Mouse (Mus musculus) brain, embryonic 18.5 days (tissue): ENCODE results near the gene Fam241a.
A peak's percentile ranks its signal among the peaks of the same experiment; 100 is the strongest.

ENCODE experiments used
- DNase-seq: peaks from one replicate; pipeline ENCODE4 v3.0.0-alpha.2; 2012; ENCODE audit warnings: low read depth, low spot score

The Fam241a gene

GRCm38 (mm10) chr3:127895792-127896541 is at the start of gene Fam241a:
Fam241a (minus strand) TSS chr3:127896324.
- peak; percentile 43 for DNase-seq

DNA sequence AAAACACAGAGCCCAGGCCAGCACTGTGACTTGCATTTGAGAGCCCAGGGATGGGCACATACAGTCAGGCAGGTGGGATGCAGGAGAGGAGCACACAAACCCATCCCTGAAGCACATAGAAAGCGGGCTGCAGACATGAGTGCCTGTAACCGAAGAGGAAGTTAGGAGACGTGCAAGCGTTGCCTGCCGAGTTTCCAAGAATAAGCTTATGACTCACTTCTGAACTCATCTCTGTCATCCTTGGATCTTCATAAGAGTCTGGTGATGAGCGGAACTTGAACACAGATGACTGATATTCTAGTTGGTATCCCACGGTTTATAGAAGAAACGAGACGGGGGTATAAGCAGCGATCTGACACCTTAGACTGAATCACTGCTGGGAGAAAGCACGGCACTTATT is 36.3 kb upstream of the Fam241a start:
- DNase-seq = no peak

GRCm38 (mm10) chr3:127930326-127931012 is 34.3 kb upstream of the Fam241a start:
- DNase-seq = no peak

GRCm38 (mm10) chr3:127929921-127930320 is 33.8 kb upstream of the Fam241a start:
- no peak for DNase-seq

DNA sequence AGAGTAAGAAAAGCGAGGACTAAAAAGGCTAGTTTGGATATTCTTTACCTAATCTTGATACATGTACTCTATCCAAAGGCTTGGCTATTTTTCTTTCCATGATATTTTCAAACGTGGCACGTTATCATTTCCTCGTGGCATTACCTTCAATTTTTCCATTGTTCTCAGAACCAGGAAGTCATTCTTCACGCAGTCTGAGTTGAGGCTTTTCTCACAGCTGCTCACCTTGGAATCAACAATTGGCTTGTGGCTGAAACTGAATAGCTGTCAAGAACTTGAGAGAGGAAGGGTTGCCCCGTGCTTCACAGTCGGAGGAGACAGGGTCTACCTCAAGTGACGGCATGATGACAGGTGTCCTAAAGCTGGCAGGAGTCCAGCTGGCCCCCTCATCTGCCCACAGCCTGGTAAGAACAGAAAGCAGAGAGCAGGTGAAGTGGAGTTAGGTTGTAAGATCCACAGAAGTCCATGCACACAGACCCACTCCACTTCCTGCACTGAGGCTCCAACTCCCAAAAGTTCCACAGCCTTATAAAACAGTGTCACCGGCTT is 30.6 kb upstream of the Fam241a start:
- DNase-seq = no peak

DNA sequence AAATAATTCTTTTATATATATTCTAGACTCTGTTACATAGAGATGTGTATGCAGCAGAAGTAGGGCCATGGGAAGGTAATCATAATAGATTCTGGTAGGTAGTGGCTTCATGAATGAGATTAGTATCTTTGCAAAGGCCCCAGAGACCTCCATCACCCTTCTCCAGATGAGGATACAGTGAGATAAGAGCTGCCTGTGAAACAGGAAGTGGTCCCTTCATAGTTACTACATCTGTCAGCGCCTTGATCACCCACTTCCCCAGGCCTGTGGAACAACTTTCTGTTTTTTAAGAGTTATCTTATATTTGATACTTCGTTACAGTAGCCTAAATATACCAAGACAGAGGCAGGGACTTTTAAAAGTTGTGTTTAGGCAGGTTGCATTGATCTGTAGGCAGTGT is 28.3 kb upstream of the Fam241a start:
- DNase-seq = no peak

DNA sequence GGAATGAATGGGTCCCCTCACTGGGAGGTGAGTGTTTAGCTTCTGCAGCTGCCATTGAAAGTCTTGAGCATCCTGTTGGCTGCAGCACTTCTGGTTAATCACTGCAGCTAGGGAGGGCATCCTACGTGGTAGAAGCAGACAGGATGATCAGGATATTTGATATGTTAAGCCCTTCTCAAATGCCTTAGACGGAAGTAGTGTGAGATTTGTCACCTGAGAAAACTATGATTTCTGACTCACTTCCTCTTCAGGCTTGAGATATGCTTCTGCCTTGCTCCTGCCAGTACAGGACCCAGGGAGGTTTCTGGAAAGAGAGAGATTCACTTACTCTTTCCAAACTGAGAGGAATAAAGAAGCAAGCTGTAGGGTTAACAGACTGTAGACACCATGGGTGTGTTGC is 27.1 kb upstream of the Fam241a start:
- no peak for DNase-seq

- DNase-seq = no peak
These were observed 26.0 kb upstream of the Fam241a start for GRCm38 (mm10) chr3:127922125-127922524.

GRCm38 (mm10) chr3:127917999-127918661 is 22.0 kb upstream of the Fam241a start:
- no peak for DNase-seq

GRCm38 (mm10) chr3:127917549-127917948 is 21.4 kb upstream of the Fam241a start:
- DNase-seq = no peak

GRCm38 (mm10) chr3:127915656-127916334 is 19.7 kb upstream of the Fam241a start:
- DNase-seq = no peak

DNA sequence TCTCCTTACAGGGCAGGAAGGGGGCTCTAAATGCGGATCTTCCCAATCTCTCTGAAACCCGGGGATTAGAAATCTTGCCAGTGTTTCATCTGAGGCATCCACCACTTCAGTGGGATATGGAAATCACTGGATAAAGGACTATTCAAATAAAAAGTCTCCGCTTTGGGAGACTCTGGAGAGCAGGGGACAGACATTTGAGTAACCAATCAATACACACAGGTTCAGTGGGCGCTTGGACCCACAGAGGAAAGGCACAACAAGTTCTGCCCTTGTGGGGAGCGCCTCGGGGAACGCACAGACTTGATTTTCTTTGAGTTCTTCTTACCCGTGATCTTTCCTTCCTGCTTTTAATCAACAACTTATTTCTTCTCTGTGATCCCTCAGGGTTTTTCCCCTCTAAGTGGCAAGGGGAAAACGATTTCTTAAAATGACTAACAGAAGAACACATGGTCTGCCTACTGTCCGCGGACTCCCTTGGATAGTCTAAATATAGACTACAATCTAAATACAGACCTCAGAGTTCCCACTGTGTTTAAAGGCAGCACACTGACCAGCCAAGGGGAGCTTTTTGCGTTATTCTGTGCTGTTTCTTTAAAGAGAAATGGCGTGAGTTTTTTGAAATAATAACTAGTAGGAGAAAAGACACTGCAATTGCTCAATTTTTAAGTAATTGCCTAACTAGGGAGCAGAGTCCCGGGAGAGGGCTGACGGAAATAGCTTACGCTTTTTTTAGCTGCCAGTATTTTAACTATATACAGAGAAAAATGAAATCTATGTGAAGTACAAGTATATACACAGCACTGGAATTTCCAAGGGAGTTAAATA is 18.0 kb upstream of the Fam241a start:
- no peak for DNase-seq

- no peak for DNase-seq
These were observed 13.8 kb upstream of the Fam241a start for GRCm38 (mm10) chr3:127909941-127910340.

GRCm38 (mm10) chr3:127894981-127895779 is 944 bp downstream of the Fam241a start:
- DNase-seq = no peak

DNA sequence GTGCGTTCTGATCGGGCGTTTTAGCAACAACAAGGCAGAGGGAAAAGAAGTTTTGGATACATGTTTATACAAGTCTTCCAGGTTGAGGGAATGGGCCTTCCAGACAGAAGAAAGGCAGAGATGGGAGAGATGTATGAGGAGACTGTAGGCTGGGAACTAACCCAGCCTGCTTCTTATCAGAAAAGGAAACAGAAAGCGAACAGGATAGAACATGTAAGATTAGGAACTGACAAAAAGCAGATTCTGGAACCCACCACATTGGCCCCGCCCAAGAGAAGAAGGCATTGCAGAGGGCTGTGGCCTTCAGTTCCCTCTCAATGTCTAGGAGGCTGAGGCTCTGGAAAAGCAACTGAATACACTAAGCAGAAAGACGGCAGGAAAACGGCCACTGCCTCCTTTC is 2.2 kb downstream of the Fam241a start:
- no peak for DNase-seq

DNA sequence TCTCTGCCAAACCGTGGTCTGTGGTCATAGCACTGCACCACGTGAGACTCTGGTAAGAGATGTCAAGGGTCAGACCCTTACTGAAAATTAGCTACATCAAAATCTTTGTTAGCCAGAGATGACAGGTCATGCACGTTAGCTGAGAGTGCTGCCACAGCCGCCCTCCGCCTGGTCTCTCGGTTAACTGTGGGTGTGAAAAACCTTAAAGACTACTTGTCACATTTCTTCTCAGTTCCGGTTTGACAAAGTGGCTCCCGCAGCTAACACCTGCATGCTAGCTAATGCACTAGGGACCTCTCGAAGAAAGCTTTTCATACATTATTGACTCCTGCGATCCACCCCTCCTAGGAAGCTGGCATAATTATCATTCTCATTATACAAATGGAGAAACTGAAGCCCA is 4.2 kb downstream of the Fam241a start:
- no peak for DNase-seq

DNA sequence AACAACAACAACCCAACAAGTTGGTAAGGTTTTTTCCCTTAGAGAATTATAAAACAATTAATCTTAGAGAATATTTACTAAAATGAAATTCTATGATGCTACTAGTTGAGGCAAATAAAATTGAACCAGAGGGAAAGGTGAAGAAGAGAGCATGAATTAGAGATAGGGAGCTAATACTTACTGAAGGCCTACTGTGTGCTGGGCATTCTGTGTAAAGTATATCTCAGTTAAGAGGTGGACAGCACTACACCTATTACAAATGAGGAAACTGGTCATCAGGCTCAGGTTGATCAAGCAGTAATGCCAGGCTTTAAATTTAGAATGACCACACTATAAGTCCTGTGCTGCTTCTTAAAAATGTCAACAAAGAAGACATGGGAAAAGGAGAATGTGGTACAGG is 6.1 kb downstream of the Fam241a start:
- DNase-seq = no peak

DNA sequence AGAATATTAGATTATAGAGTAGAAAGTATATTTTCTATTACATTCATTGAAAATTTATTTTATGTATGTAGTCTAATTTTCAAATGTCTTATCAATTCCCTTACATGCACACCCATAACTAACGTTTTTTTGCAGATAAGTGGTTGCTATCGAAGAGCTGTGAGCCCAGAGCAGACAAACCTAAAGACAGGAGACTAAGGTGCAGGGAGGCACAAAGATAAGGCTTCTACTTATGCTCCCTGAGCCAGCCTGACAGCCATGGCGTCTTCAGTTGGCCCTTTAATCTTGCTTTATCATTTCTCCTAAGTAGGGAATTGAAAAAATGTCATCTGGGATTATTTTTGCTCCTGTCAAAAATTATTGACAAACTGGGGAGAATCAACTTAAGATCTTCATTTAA is 6.6 kb downstream of the Fam241a start:
- DNase-seq = no peak

GRCm38 (mm10) chr3:127881684-127882083 is 14.4 kb downstream of the Fam241a start:
- no peak for DNase-seq

- DNase-seq = no peak
These were observed 16.2 kb downstream of the Fam241a start for GRCm38 (mm10) chr3:127879968-127880367.
